Mouse (Mus musculus) gastrocnemius, postnatal 4 days (tissue): Measurements from ENCODE around the gene Dcst2. TPM values are rescaled to one million over a fixed set of nuclear protein-coding genes. Genes with fewer than 3 reads are reported as not detected.
A peak's percentile ranks its signal among the peaks of the same experiment; 100 is the strongest.

Experiments
- DNase-seq, 2 experiments: peaks; one replicate each; pipeline ENCODE4 v3.0.0; 2021 to 2022; ENCODE audit warnings: low spot score in 2 of 2, mixed read lengths in 2 of 2
- total RNA-seq, 2 experiments: library from RNA; stranded (reverse); gene quantifications; 2 replicates each; pipeline ENCODE4 v1.2.3; 2021

Gene Dcst2
- total RNA-seq, 2 experiments from 2014 or later: 0.12 to 0.16 TPM

- DNase-seq: no peak
Measured at GRCm38 (mm10) chr3:89331561-89331960, 30.2 kb upstream of the Dcst2 start.

DNA sequence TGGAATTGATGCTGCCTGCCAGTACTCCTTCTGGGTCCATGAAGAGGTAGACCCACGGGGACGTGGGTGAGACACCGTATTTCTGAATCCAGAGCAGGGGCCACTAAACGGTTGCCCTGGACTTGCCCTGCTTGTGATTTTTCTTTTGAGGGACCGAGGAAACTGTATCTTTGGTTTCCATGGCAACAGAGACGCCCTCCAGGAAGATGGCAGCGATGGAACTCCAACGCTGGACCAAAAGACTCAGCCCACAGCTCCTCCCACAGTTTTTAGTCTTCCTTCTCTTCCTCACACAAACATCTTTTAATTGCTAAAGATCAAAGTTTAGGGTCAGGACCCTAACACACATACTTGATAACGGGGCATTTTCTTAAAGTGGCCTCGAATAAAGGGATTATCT lies 29.8 kb upstream of the Dcst2 start:
- no peak for DNase-seq

- DNase-seq: no peak
Measured at GRCm38 (mm10) chr3:89332476-89332875, 29.3 kb upstream of the Dcst2 start.

DNA sequence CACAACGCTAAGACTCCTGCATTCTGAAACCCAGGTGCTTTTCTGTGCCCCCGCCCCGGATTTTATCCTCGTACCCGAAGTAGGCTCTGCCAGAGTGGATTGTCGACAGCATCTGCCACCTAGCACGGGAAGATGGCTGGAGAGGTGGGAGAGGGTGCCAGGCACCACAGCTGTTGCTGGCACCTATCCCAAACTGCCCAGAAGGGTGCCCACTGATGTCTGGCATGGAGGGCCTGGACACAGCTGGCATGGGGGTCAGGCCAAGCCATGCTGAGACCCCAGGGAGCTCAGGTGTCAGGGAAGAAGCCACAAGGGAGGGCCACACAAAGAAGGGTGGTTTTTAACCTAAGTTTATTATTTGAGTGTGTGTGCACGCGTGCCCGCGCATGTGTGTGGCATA lies 28.7 kb upstream of the Dcst2 start:
- no peak for DNase-seq

- DNase-seq: no peak
Measured at GRCm38 (mm10) chr3:89336529-89336928, 25.2 kb upstream of the Dcst2 start.

GRCm38 (mm10) chr3:89337062-89337720 lies 24.6 kb upstream of the Dcst2 start:
- DNase-seq: no peak

DNA sequence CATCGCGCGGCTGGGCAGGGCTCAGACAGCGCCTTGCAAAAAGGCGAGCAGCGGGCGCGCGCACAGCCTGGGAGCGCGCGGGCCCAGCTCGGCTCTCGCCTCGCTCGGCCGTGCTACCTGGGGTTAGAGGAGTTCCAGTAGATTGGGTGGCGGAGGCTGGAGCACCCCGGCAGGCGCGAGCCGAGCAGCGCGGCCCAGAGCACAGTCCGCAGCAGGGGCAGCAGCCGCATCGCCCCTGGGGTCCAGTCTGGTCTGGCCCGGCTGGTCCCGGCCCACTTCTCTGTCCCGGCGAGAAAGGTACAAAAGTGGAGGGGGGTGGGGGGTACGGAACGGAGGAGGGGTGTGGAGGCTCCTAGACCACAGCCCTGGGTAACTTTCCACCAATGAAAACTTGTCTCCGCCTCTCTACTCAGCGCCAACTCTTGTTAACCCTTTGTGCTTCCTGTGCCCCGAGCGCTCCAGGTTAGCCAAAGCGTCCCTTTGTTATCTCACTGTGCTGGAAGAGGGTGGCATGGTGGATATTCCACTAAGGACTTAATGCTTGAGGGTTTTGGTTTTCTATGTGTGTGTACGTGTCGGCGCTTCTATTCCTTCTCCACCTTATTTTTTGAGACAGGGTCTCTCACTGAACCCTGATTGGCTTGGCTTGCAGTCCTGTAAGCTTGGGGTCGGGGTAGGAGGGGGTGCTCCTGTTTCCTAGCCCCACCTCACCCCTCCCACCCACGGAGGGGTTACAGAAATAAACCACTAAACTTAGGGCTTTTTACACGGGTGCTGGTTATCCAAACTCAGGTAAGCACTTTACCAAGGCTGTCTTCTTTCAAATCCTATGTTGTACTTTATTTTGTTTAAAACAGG lies 23.8 kb upstream of the Dcst2 start, which contains the start of gene Efna4:
Gene Efna4, minus strand, starts transcription at position 308 of the 858 bp plus-strand sequence.
- DNase-seq: no peak

DNA sequence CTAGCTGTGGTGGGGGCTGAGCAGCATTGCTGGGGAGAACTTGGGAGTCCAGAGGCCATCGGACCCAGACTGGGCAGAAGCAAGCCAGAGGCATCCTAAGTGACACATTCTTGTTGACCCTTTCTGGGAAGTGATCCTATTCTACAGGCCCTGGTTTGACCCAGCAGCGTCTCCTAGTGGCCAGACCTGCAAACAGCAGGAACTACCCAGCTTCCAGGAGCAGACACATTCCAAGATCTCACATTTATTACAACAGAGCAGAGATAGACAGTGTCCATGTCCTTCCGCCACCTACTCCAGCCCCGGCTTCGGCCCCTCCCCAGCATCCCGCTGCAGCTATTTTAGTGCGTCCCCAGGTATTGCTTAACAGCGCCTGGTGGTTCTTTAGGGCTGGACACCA lies 22.4 kb upstream of the Dcst2 start:
- DNase-seq: peak; percentile 44 to 69

DNA sequence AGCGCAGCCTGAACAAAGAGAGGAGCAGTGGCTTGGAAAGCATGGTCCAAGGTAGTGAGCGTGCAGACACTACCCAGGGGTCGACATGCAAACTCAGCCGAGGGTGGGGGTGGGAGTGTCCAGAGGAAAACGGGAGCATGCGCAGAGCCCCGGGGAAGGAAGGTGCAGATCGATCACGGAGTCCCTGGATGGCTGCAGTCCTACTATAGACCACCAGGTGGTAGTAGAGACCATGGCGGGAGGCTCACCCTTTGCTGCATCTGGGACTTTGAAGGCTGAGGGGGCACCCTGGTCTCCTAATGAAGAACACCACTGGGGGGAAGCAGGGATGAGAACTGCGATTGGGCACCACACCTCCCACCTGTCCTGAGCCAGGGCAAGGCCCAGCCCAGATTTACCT lies 21.3 kb upstream of the Dcst2 start:
- peak; percentile 66 to 75 for DNase-seq

DNA sequence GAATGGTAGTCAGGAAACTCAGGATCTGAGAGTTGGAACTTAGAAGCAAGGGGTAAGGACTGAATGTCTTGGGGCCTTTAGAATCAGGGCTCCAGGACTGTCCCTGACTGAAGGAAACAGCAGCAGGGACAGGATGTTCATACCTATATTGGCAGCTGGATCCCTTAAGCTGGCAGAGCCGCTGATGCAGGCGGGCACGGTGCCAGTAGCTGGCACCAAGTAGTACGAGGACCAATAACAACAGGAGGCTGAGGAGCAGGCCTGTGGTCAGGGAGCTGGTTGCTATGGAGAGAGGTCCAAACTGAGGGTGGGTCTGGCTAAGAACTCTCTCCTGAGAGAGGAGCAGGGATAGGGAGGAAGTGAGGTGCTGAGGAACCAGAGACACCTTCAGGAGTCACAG lies 20.0 kb upstream of the Dcst2 start:
- no peak for DNase-seq

DNA sequence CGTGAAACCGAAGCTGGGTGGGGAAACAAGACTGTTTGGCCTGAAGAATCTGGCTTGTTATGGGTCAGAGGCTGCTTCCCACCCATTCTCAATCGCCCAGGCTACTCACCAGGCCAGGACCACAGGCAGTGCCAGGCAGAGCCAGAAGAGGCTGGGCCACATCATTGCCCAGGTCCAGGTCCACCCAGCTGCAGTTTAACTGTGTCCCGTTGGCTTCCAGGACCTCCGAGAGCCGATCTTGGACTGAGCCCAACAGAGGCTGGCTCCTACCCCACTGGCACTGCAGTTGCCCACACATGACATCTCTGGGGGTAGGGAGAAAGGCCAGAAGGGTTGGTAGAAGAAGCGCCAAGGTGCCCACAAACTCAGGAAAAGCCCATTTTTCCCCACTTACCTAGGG lies 18.5 kb upstream of the Dcst2 start:
- DNase-seq: no peak

DNA sequence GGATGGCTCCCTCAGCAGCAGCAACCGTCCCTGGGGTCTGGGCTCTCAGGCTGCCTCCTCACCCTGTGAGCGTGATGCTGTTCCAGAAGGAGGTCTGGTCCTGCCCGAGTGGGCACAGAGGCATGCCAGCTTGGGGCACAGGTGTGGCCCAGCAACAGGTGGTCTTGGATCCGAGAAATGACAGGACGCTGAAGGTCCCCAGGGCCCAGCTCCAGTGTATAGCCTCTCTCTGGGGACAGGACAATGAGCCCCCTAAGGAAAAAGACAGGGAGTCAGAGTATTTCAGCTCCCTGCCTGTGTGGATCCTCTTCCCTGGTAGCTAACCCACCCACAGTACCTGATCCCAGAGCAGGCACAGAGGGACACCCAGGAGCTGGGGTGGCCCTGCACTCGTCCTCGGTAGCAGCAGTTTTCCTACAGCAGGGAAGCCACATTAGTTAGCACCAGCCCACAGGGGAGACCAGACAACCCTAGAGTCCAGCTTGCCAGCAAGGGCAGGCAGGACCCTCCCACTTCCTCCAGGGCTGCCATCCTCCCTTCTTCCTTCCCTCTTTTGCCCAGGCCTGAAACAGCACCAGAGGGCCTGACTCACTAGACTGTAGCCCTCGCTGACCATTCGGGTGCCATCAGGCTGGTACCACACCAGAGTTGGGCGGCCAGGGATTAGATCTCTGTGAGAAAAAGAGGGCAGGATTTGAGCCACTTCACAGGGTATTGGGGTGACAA lies 14.8 kb upstream of the Dcst2 start:
- DNase-seq: no peak

- DNase-seq: no peak
Measured at GRCm38 (mm10) chr3:89347916-89348315, 13.9 kb upstream of the Dcst2 start.

DNA sequence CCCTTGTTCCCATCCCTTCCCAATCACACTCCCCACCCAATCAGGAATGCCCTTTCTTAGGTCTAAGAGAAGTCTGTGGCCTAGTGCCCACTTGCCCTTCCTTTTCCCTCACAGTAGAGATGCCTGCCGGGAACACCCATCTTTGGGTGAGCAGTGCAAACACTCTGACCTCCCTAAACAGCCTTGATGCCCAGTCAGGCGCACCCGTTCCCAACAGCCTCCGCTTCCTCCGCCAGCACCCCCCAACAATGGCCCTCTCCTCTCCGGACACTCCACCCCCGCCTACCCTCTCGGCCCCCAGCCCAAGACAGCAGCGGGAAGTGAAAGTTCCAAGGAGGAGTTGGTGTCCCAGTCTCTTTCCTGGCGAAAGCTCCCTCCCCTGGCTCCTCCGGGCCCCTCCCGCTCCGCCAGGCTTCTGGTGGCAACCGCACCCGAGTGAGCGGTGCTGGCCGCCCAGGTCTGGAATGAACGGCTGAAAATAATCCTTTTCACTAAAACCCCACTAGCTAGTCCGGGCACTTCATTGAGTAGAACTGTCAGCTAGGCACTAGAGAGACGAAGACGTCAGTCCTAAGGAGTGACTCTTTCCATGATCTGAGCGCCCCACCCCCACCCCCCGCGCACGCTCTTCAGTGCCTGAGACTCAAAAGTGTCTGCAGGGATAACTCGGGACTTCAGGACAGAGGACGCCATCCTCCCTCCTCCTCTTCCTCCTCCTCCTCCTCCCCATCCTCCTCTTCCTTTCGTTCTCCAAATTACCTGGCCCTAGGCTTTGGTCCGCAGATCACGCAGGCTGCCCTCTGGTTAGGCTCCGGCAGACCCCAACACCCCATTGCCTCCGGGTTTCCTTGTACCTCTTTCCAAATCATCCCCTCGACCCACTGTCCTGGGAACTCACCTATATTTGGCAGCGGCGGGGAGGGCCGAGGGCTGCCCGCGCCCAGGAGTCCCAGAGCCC lies 12.6 kb upstream of the Dcst2 start:
- DNase-seq: peak; percentile 40 to 56

DNA sequence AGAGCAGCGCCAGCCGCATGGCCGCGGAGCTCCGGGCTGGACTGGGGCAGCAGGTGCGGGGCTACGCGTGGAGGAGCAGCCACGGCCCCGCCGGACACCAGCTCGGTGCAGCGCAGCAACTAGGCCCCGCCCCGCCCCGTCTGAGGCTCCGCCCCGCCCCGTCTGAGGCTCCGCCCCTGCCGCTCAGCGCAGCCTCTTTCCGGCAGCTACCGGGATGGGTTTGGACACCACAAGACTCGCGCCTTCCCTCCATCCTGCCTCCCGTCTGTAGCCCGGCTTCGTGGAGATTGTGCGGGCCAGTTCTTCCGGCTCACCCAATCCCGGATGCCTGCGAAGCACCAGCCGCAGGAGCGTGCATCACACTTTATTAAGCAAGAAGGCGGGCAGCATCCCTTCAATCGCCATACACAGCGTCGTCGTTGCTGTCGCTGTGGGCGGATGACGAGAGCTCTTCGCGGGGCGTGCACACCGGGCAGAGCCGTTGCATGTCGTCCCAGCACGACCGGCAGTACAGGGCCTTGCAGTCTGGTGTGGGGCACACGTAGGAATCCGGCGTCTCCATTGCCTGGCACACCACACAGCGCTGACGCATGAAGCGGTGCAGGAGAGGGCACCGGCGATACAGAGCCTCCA lies 11.8 kb upstream of the Dcst2 start, which contains the start of gene Adam15:
Gene Adam15, minus strand, starts transcription at position 128 of the 633 bp plus-strand sequence.
- DNase-seq: peak; percentile 82 to 90

- DNase-seq: no peak
Measured at GRCm38 (mm10) chr3:89351271-89351670, 10.5 kb upstream of the Dcst2 start.

- peak; percentile 73 to 83 for DNase-seq
Measured at GRCm38 (mm10) chr3:89354816-89355511, 6.8 kb upstream of the Dcst2 start.

- DNase-seq: no peak
Measured at GRCm38 (mm10) chr3:89355512-89355902, 6.3 kb upstream of the Dcst2 start.

GRCm38 (mm10) chr3:89356029-89356428 lies 5.7 kb upstream of the Dcst2 start:
- no peak for DNase-seq
